Mouse (Mus musculus): ENCODE results near the gene Jagn1. TPM values are rescaled to one million over a fixed set of nuclear protein-coding genes. Genes with fewer than 3 reads are reported as not detected.
A peak's percentile ranks its signal among the peaks of the same experiment; 100 is the strongest.

Jagn1 gene
- total RNA-seq (2012; rRNA removed) (82.8 and 95.6 TPM in 2 replicates), polyA plus RNA-seq (2012; ENCODE audit: insufficient read depth in 1 of 2, insufficient read length in 2 of 2, low read depth in 1 of 2, low replicate concordance in 2 of 2, missing spikeins in 1 of 2) (10 to 100 TPM in 1 of 2 experiments, not detected in 1; 80.6 TPM)

- peaks cover 18% of the 10 kb centered on the region for H3K79me2 ChIP-seq (ENCODE audit: control insufficient read depth, insufficient read depth, low read length, poor library complexity)
- H3K9me3 ChIP-seq (replicated peaks; ENCODE audit: insufficient read depth, low read length) = no peaks in the 10 kb centered on the region
- H3K4me3 ChIP-seq (ENCODE audit: control insufficient read depth in 1 of 2, insufficient read depth in 1 of 2, low read depth in 2 of 2, low read length in 2 of 2) = peak within 1 kb of the TSS; percentile 85 to 89
- peaks cover 4 to 16% of the 10 kb centered on the region in 2 experiments for H3K4me1 ChIP-seq (ENCODE audit: control insufficient read depth in 1 of 2, insufficient read depth in 2 of 2, low read length in 2 of 2)
- peak; percentile 95 for DNase-seq (ENCODE audit: low read depth, low spot score)
- peak within 1 kb of the TSS; percentile 94 for H3K9ac ChIP-seq (ENCODE audit: control insufficient read depth, low read depth, low read length, poor library complexity, severe bottlenecking)
- H3K27me3 ChIP-seq (ENCODE audit: control insufficient read depth in 1 of 2, insufficient read depth in 2 of 2, low read length in 2 of 2) = no peaks in the 10 kb centered on the region
- no peak for TF ChIP-seq POLR2AphosphoS5 (IDR thresholded peaks at IDR 0.05; ENCODE audit: borderline replicate concordance, low read depth, low read length)
- no peak for TF ChIP-seq GATA1 (IDR thresholded peaks at IDR 0.05; ENCODE audit: low read depth, low read length)
- TF ChIP-seq RCOR1 (IDR thresholded peaks at IDR 0.05; ENCODE audit: low read depth, low read length) = no peak
- TF ChIP-seq TAL1 (IDR thresholded peaks at IDR 0.05; ENCODE audit: low read length) = no peak
- no peak for TF ChIP-seq JUND (IDR thresholded peaks at IDR 0.05; ENCODE audit: low read depth, low read length)
- TF ChIP-seq USF1 (IDR thresholded peaks at IDR 0.05; ENCODE audit: low read depth, low read length) = no peak
- peak; percentile 80 for TF ChIP-seq NRF1 (IDR thresholded peaks at IDR 0.05; ENCODE audit: insufficient read depth, low read depth, low read length, poor library complexity, severe bottlenecking)
- peak; percentile 75 for TF ChIP-seq TCF12 (IDR thresholded peaks at IDR 0.05; ENCODE audit: low read depth, low read length)
- TF ChIP-seq CHD1 (IDR thresholded peaks at IDR 0.05; ENCODE audit: low read depth, low read length) = 0 out of 2 replicates have a peak, but pooled peaks have one; percentile 3
- TF ChIP-seq UBTF (IDR thresholded peaks at IDR 0.05; ENCODE audit: borderline replicate concordance, insufficient read depth, low read depth, low read length) = no peak
- peak; percentile 83 to 94 for TF ChIP-seq POLR2A (IDR thresholded peaks at IDR 0.05; ENCODE audit: control insufficient read depth in 1 of 2, insufficient read depth in 1 of 2, low read depth in 1 of 2, low read length in 2 of 2, poor library complexity in 1 of 2)
- TF ChIP-seq ETS1 (IDR thresholded peaks at IDR 0.05; ENCODE audit: low read depth, low read length) = peak; percentile 21; the same call in 1 of the 2 replicates
- peak; percentile 93 for TF ChIP-seq ELF1 (IDR thresholded peaks at IDR 0.05; ENCODE audit: low read depth, low read length)
- peak; percentile 90 for TF ChIP-seq NELFE (IDR thresholded peaks at IDR 0.05; ENCODE audit: low read depth, low read length)
- TF ChIP-seq KAT2A (conservative IDR thresholded peaks at IDR 0.05; ENCODE audit: low read depth, low read length) = no peak; the same call in 1 of the 2 replicates
- no peak for TF ChIP-seq USF2 (IDR thresholded peaks at IDR 0.05; ENCODE audit: borderline replicate concordance in 1 of 2, insufficient read depth in 1 of 2, low read depth in 1 of 2, low read length in 2 of 2)
- TF ChIP-seq MAX (IDR thresholded peaks at IDR 0.05; ENCODE audit: low read length) = peak; percentile 80
- peak; percentile 92 for TF ChIP-seq HCFC1 (IDR thresholded peaks at IDR 0.05; ENCODE audit: low read depth, low read length)
- no peak for TF ChIP-seq ZNF384 (IDR thresholded peaks at IDR 0.05; ENCODE audit: low read depth, low read length)
- TF ChIP-seq GABPA (IDR thresholded peaks at IDR 0.05; ENCODE audit: low read depth, low read length) = no peak; the same call in 1 of the 2 replicates
- TF ChIP-seq SIN3A (IDR thresholded peaks at IDR 0.05; ENCODE audit: low read length) = peak; percentile 96
- TF ChIP-seq MAFK (IDR thresholded peaks at IDR 0.05; ENCODE audit: borderline replicate concordance, low read depth, low read length) = no peak
- peak; percentile 97 for TF ChIP-seq MYC (IDR thresholded peaks at IDR 0.05; ENCODE audit: low read depth, low read length)
- no peak for TF ChIP-seq BHLHE40 (IDR thresholded peaks at IDR 0.05; ENCODE audit: borderline replicate concordance, low read depth, low read length)
- peak; percentile 94 for TF ChIP-seq TBP (IDR thresholded peaks at IDR 0.05; ENCODE audit: low read depth, low read length)
- 0 out of 2 replicates have a peak, but pooled peaks have one; percentile 16 for TF ChIP-seq E2F4 (IDR thresholded peaks at IDR 0.05; ENCODE audit: borderline replicate concordance, low read depth, low read length)
- TF ChIP-seq EP300 (IDR thresholded peaks at IDR 0.05; ENCODE audit: low read depth in 1 of 2, low read length in 2 of 2) = peak in 1 of 2 experiments; percentile 17; a peak in 1 of 4 replicates
- TF ChIP-seq POLR2AphosphoS2 (IDR thresholded peaks at IDR 0.05; ENCODE audit: low read length) = peak; percentile 93; the same call in 1 of the 2 replicates
- no peak for TF ChIP-seq MEF2A (IDR thresholded peaks at IDR 0.05; ENCODE audit: extremely low read depth, insufficient replicate concordance, low read depth, low read length, poor library complexity, severe bottlenecking)
- TF ChIP-seq CHD2 (IDR thresholded peaks at IDR 0.05; ENCODE audit: low read length) = no peak
- peak; percentile 98 for TF ChIP-seq MXI1 (IDR thresholded peaks at IDR 0.05; ENCODE audit: low read depth, low read length)
- TF ChIP-seq RAD21 (IDR thresholded peaks at IDR 0.05; ENCODE audit: low read depth, low read length) = no peak
- TF ChIP-seq ZMIZ1 (IDR thresholded peaks at IDR 0.05; ENCODE audit: low read depth, low read length) = peak; percentile 79
- 0 out of 6 replicates have a peak, but pooled peaks of 1 of the 3 experiments have one; percentile 3 for TF ChIP-seq CTCF (IDR thresholded peaks at IDR 0.05 in 2 of 3, conservative IDR thresholded peaks at IDR 0.05 in 1 of 3; ENCODE audit: control insufficient read depth in 1 of 3, insufficient read depth in 1 of 3, low read depth in 2 of 3, low read length in 3 of 3, poor library complexity in 1 of 3, severe bottlenecking in 1 of 3)
- TF ChIP-seq SMC3 (IDR thresholded peaks at IDR 0.05; ENCODE audit: low read depth, low read length) = no peak
- peak within 1 kb of the TSS; percentile 55 for H3K27ac ChIP-seq (ENCODE audit: control insufficient read depth, low read depth, low read length)
- peaks cover 7 to 13% of the 10 kb centered on the region in 2 experiments for H3K36me3 ChIP-seq (ENCODE audit: control insufficient read depth in 1 of 2, insufficient read depth in 2 of 2, low read length in 2 of 2)
Observed at GRCm38 (mm10) chr6:113442442-113443090, at the start of gene Jagn1. Jagn1 (plus strand) TSS chr6:113442569.

Data from MEL (cell line).